Mouse (Mus musculus) lung, embryonic 14.5 days (tissue): Measurements from ENCODE around the gene Eef1akmt2. TPM values are rescaled to one million over a fixed set of nuclear protein-coding genes. Genes with fewer than 3 reads are reported as not detected.

Source experiments
- ATAC-seq: fragments of 200-750 bp; cut with Nextera tagmentation; 2 replicates; pipeline ENCODE4 v1.8.0; 2017; ENCODE audit warnings: mild to moderate bottlenecking, moderate TSS enrichment, moderate library complexity; ENCODE audit not compliant: insufficient read depth
- DNase-seq: peaks from one replicate; pipeline ENCODE4 v3.0.0-alpha.2; 2015
- H3K27ac ChIP-seq: fragments of 300-500 bp; sonication (generic); 2 replicates; pipeline ENCODE4 v1.5.1; 2014; ENCODE audit warnings: low read depth, mild to moderate bottlenecking, moderate library complexity
- H3K27me3 ChIP-seq: fragments of 300-500 bp; sonication (generic); 2 replicates; pipeline ENCODE4 v1.6.1; 2014; ENCODE audit warnings: low read length, control low read depth; ENCODE audit not compliant: insufficient read depth
- H3K36me3 ChIP-seq: fragments of 300-500 bp; sonication (generic); 2 replicates; pipeline ENCODE4 v1.6.1; 2014; ENCODE audit warnings: control low read depth; ENCODE audit not compliant: insufficient read depth
- H3K4me1 ChIP-seq: fragments of 300-500 bp; sonication (generic); 2 replicates; pipeline ENCODE4 v1.6.1; 2014; ENCODE audit warnings: antibody characterized with exemption, control low read depth; ENCODE audit not compliant: insufficient read depth
- H3K4me2 ChIP-seq: fragments of 300-500 bp; sonication (generic); 2 replicates; pipeline ENCODE4 v1.6.1; 2014; ENCODE audit warnings: mild to moderate bottlenecking
- H3K4me3 ChIP-seq: fragments of 300-500 bp; sonication (generic); 2 replicates; pipeline ENCODE4 v1.5.1; 2014; ENCODE audit warnings: low read depth, low read length
- H3K9ac ChIP-seq: fragments of 300-500 bp; sonication (generic); 2 replicates; pipeline ENCODE4 v1.6.1; 2014
- H3K9me3 ChIP-seq: fragments of 300-500 bp; sonication (generic); 2 replicates; pipeline ENCODE4 v1.6.1; 2016; ENCODE audit warnings: low read depth, low read length, control low read depth
- CTCF ChIP-seq: IDR thresholded peaks from 2 replicates; pipeline ENCODE4 v1.5.1; 2016; ENCODE audit warnings: antibody characterized with exemption, low read depth
- WGBS: fragments of 180-500 bp; shearing (Covaris S2); extraction: QIAGEN DNeasy Blood & Tissue Kit; methylation state at CpG from one replicate; pipeline ENCODE4 v1.1.7; 2014; 5-methylcytosine and 5-hydroxymethylcytosine counted together
- polyA plus RNA-seq: library from polyadenylated mRNA; unstranded; fragments of >200 nt; fragmentation: Nextera tagmentation; extraction: Ambion mirVana; gene quantifications from 2 replicates; pipeline ENCODE4 v1.2.1, GENCODE M21; 2014

The Eef1akmt2 gene
- polyA plus RNA-seq, 1 experiment from 2014 or later, result 61.8 TPM

GRCm38 (mm10) chr7:132893336-132893735, 40.9 kb upstream of the Eef1akmt2 start:
- 89% methylated on average over 1 of the region's 1 CpGs for WGBS
- no peak overlapping the region for H3K4me2 ChIP-seq
- no peak overlapping the region for H3K9ac ChIP-seq
- no peak for ATAC-seq
- no peaks in the 10 kb centered on the region for H3K9me3 ChIP-seq
- no peak for TF ChIP-seq CTCF
- no peak overlapping the region for H3K27ac ChIP-seq
- no peak for DNase-seq
- no peaks in the 10 kb centered on the region for H3K27me3 ChIP-seq
- no peaks in the 10 kb centered on the region for H3K4me1 ChIP-seq
- no peak overlapping the region for H3K4me3 ChIP-seq
- no peaks in the 10 kb centered on the region for H3K36me3 ChIP-seq

- no peaks in the 10 kb centered on the region for H3K9me3 ChIP-seq
- no peaks in the 10 kb centered on the region for H3K27me3 ChIP-seq
- H3K4me3 ChIP-seq, result no peak overlapping the region
- no peak overlapping the region for H3K27ac ChIP-seq
- DNase-seq (no peak), ATAC-seq (no peak)
- H3K4me2 ChIP-seq, result no peak overlapping the region
- H3K9ac ChIP-seq, result no peak overlapping the region
- no peaks in the 10 kb centered on the region for H3K4me1 ChIP-seq
- no peaks in the 10 kb centered on the region for H3K36me3 ChIP-seq
- no peak for TF ChIP-seq CTCF
- WGBS, result 55% methylated on average over 7 of the region's 7 CpGs
Observed at GRCm38 (mm10) chr7:132892806-132893205, 40.3 kb upstream of the Eef1akmt2 start.

- H3K9me3 ChIP-seq, result no peaks in the 10 kb centered on the region
- H3K36me3 ChIP-seq, result no peaks in the 10 kb centered on the region
- no peak overlapping the region for H3K4me3 ChIP-seq
- no peak overlapping the region for H3K9ac ChIP-seq
- ATAC-seq (no peak), DNase-seq (no peak)
- no peaks in the 10 kb centered on the region for H3K4me1 ChIP-seq
- TF ChIP-seq CTCF, result no peak
- WGBS, result 54% methylated on average over 4 of the region's 4 CpGs
- H3K27ac ChIP-seq, result no peak overlapping the region
- H3K4me2 ChIP-seq, result no peak overlapping the region
- H3K27me3 ChIP-seq, result no peaks in the 10 kb centered on the region
Observed at GRCm38 (mm10) chr7:132892311-132892661, 39.8 kb upstream of the Eef1akmt2 start.

- Histone ChIP-seq H3K4me2 (no peak overlapping the region), H3K9ac (no peak overlapping the region), H3K4me1 (no peaks in the 10 kb centered on the region), H3K27me3 (no peaks in the 10 kb centered on the region), H3K36me3 (no peaks in the 10 kb centered on the region), H3K27ac (no peak overlapping the region), H3K4me3 (no peak overlapping the region), H3K9me3 (no peaks in the 10 kb centered on the region)
- WGBS, result 72% methylated on average over 5 of the region's 5 CpGs
- ATAC-seq (no peak), DNase-seq (no peak)
- no peak for TF ChIP-seq CTCF
Observed at GRCm38 (mm10) chr7:132891561-132892310, 39.3 kb upstream of the Eef1akmt2 start.

- 85% methylated on average over 5 of the region's 5 CpGs for WGBS
- H3K4me2 ChIP-seq, result no peak overlapping the region
- DNase-seq, result no peak
Observed at GRCm38 (mm10) chr7:132890201-132890600, 37.7 kb upstream of the Eef1akmt2 start.

GRCm38 (mm10) chr7:132889691-132890090, 37.2 kb upstream of the Eef1akmt2 start:
- Histone ChIP-seq H3K36me3 (0 out of 2 replicates have a peak, but pooled peaks cover under 1% of the 10 kb centered on the region), H3K27me3 (no peaks in the 10 kb centered on the region), H3K9me3 (no peaks in the 10 kb centered on the region), H3K9ac (no peak overlapping the region), H3K27ac (no peak overlapping the region), H3K4me2 (no peak overlapping the region), H3K4me1 (no peaks in the 10 kb centered on the region), H3K4me3 (no peak overlapping the region)
- ATAC-seq, result no peak
- WGBS, result 93% methylated on average over 8 of the region's 8 CpGs
- no peak for TF ChIP-seq CTCF
- no peak for DNase-seq

More at GRCm38 (mm10) chr7:132890201-132890600, 37.7 kb upstream of the Eef1akmt2 start:
- Histone ChIP-seq H3K9me3 (no peaks in the 10 kb centered on the region), H3K27ac (no peak overlapping the region), H3K4me3 (no peak overlapping the region), H3K36me3 (no peaks in the 10 kb centered on the region), H3K4me1 (no peaks in the 10 kb centered on the region), H3K27me3 (no peaks in the 10 kb centered on the region), H3K9ac (no peak overlapping the region)
- no peak for ATAC-seq
- TF ChIP-seq CTCF, result no peak

GRCm38 (mm10) chr7:132888518-132889249, 36.2 kb upstream of the Eef1akmt2 start:
- Histone ChIP-seq H3K9ac (no peak overlapping the region), H3K36me3 (peaks cover 10% of the 10 kb centered on the region), H3K4me1 (no peaks in the 10 kb centered on the region), H3K9me3 (no peaks in the 10 kb centered on the region), H3K4me2 (no peak overlapping the region), H3K27me3 (no peaks in the 10 kb centered on the region), H3K27ac (no peak overlapping the region), H3K4me3 (no peak overlapping the region)
- ATAC-seq (no peak), DNase-seq (no peak)
- no peak for TF ChIP-seq CTCF
- 60% methylated on average over 4 of the region's 4 CpGs for WGBS
